Mouse (Mus musculus) liver, adult 2 months (tissue): ENCODE results near the gene Mitf.

Experiments
- CTCF ChIP-seq: fragments of 200-500 bp; IDR thresholded peaks from 2 replicates; pipeline ENCODE4 v1.5.1; 2011; ENCODE audit warnings: low read depth, low read length, control low read depth
- POLR2A ChIP-seq: fragments of 200-500 bp; IDR thresholded peaks from 2 replicates; pipeline ENCODE4 v1.6.1; 2011; ENCODE audit warnings: low read length, control low read depth; ENCODE audit not compliant: insufficient read depth; ENCODE audit errors: extremely low read depth

- TF ChIP-seq CTCF: no peak
- TF ChIP-seq POLR2A: no peak
Measured at GRCm38 (mm10) chr6:97897191-97897590, 90.3 kb downstream of the Mitf start.
